Mouse (Mus musculus): ENCODE results near the gene Cdhr2. TPM values are rescaled to one million over a fixed set of nuclear protein-coding genes. Genes with fewer than 3 reads are reported as not detected.
A peak's percentile ranks its signal among the peaks of the same experiment; 100 is the strongest.

Gene Cdhr2
- polyA plus RNA-seq, 1 experiment from 2014 or later: 7.4 TPM

GRCm38 (mm10) chr13:54687575-54688424 lies 13.5 kb upstream of the Cdhr2 start:
- no peaks in the 10 kb centered on the region for H3K27me3 ChIP-seq (replicated peaks; ENCODE audit: control insufficient read depth, insufficient read depth, low read length)
- H3K9me3 ChIP-seq (ENCODE audit: control insufficient read depth, low read length): no peaks in the 10 kb centered on the region
- H3K4me2 ChIP-seq: peak overlapping the region; percentile 98
- peak overlapping the region; percentile 94 for H3K9ac ChIP-seq (ENCODE audit: low read depth, low read length)
- H3K27ac ChIP-seq (ENCODE audit: low read depth, low read length): peak overlapping the region; percentile 98
- H3K4me1 ChIP-seq (replicated peaks; ENCODE audit: control insufficient read depth, insufficient read depth, low read length): peaks cover 41% of the 10 kb centered on the region
- DNase-seq (ENCODE audit: low spot score): peak; percentile 97
- peak; percentile 85 for ATAC-seq (replicated peaks; ENCODE audit: low FRiP score)
- H3K4me3 ChIP-seq (ENCODE audit: low read depth, low read length): peak overlapping the region; percentile 79
- peaks cover 15% of the 10 kb centered on the region for H3K36me3 ChIP-seq (ENCODE audit: control insufficient read depth, insufficient read depth, low read length)
- WGBS: under 1% methylated on average over 80 of the region's 82 CpGs

- H3K4me1 ChIP-seq (replicated peaks; ENCODE audit: control insufficient read depth, insufficient read depth, low read length): peaks cover 38% of the 10 kb centered on the region
- no peak overlapping the region for H3K27ac ChIP-seq (ENCODE audit: low read depth, low read length)
- WGBS: 93% methylated on average over 8 of the region's 8 CpGs
- no peak overlapping the region for H3K4me3 ChIP-seq (ENCODE audit: low read depth, low read length)
- no peaks in the 10 kb centered on the region for H3K9me3 ChIP-seq (ENCODE audit: control insufficient read depth, low read length)
- H3K4me2 ChIP-seq: no peak overlapping the region
- ATAC-seq (replicated peaks; ENCODE audit: low FRiP score): no peak
- DNase-seq (ENCODE audit: low spot score): no peak
- no peaks in the 10 kb centered on the region for H3K27me3 ChIP-seq (replicated peaks; ENCODE audit: control insufficient read depth, insufficient read depth, low read length)
- H3K9ac ChIP-seq (ENCODE audit: low read depth, low read length): 0 out of 2 replicates have a peak overlapping the region, but pooled peaks have one; percentile 13
- no peaks in the 10 kb centered on the region for H3K36me3 ChIP-seq (ENCODE audit: control insufficient read depth, insufficient read depth, low read length)
Measured at GRCm38 (mm10) chr13:54690151-54690740, 11.0 kb upstream of the Cdhr2 start.

GRCm38 (mm10) chr13:54691737-54692136 lies 9.5 kb upstream of the Cdhr2 start:
- no peak for ATAC-seq (replicated peaks; ENCODE audit: low FRiP score)
- H3K4me2 ChIP-seq: peak overlapping the region; percentile 97
- H3K27me3 ChIP-seq (replicated peaks; ENCODE audit: control insufficient read depth, insufficient read depth, low read length): no peaks in the 10 kb centered on the region
- DNase-seq (ENCODE audit: low spot score): no peak
- H3K36me3 ChIP-seq (ENCODE audit: control insufficient read depth, insufficient read depth, low read length): no peaks in the 10 kb centered on the region
- no peak overlapping the region for H3K27ac ChIP-seq (ENCODE audit: low read depth, low read length)
- H3K4me3 ChIP-seq (ENCODE audit: low read depth, low read length): peak overlapping the region; percentile 79
- H3K4me1 ChIP-seq (replicated peaks; ENCODE audit: control insufficient read depth, insufficient read depth, low read length): peaks cover 26% of the 10 kb centered on the region
- peak overlapping the region; percentile 88; the same call in 1 of the 2 replicates for H3K9ac ChIP-seq (ENCODE audit: low read depth, low read length)
- no peaks in the 10 kb centered on the region for H3K9me3 ChIP-seq (ENCODE audit: control insufficient read depth, low read length)

- H3K4me1 ChIP-seq (replicated peaks; ENCODE audit: control insufficient read depth, insufficient read depth, low read length): peaks cover 26% of the 10 kb centered on the region
Measured at GRCm38 (mm10) chr13:54692711-54693557, 8.3 kb upstream of the Cdhr2 start.

GRCm38 (mm10) chr13:54693558-54694347 lies 7.5 kb upstream of the Cdhr2 start, which contains the start of gene Rnf44:
TSS of gene Rnf44 (minus strand) at chr13:54693907.
- Histone ChIP-seq H3K4me3 (ENCODE audit: low read depth, low read length) (peak within 1 kb of the TSS; percentile 79), H3K4me1 (replicated peaks; ENCODE audit: control insufficient read depth, insufficient read depth, low read length) (peaks cover 21% of the 10 kb centered on the region), H3K9me3 (ENCODE audit: control insufficient read depth, low read length) (no peaks in the 10 kb centered on the region), H3K4me2 (peak within 1 kb of the TSS; percentile 97), H3K9ac (ENCODE audit: low read depth, low read length) (peak within 1 kb of the TSS; percentile 88), H3K27ac (ENCODE audit: low read depth, low read length) (peak within 1 kb of the TSS; percentile 93), H3K27me3 (replicated peaks; ENCODE audit: control insufficient read depth, insufficient read depth, low read length) (no peaks in the 10 kb centered on the region), H3K36me3 (ENCODE audit: control insufficient read depth, insufficient read depth, low read length) (no peaks in the 10 kb centered on the region)
- peak; percentile 99 for DNase-seq (ENCODE audit: low spot score)
- WGBS: under 1% methylated on average over 88 of the region's 92 CpGs
- peak; percentile 97 for ATAC-seq (replicated peaks; ENCODE audit: low FRiP score)

More at GRCm38 (mm10) chr13:54692711-54693557, 8.3 kb upstream of the Cdhr2 start:
- Histone ChIP-seq H3K4me2 (peak overlapping the region; percentile 97), H3K36me3 (ENCODE audit: control insufficient read depth, insufficient read depth, low read length) (no peaks in the 10 kb centered on the region), H3K9me3 (ENCODE audit: control insufficient read depth, low read length) (no peaks in the 10 kb centered on the region), H3K4me3 (ENCODE audit: low read depth, low read length) (peak overlapping the region; percentile 79), H3K27me3 (replicated peaks; ENCODE audit: control insufficient read depth, insufficient read depth, low read length) (no peaks in the 10 kb centered on the region), H3K9ac (ENCODE audit: low read depth, low read length) (peak overlapping the region; percentile 88), H3K27ac (ENCODE audit: low read depth, low read length) (peak overlapping the region; percentile 93)
- no peak for ATAC-seq (replicated peaks; ENCODE audit: low FRiP score)
- DNase-seq (ENCODE audit: low spot score): no peak
- WGBS: 8% methylated on average over 21 of the region's 21 CpGs

DNA sequence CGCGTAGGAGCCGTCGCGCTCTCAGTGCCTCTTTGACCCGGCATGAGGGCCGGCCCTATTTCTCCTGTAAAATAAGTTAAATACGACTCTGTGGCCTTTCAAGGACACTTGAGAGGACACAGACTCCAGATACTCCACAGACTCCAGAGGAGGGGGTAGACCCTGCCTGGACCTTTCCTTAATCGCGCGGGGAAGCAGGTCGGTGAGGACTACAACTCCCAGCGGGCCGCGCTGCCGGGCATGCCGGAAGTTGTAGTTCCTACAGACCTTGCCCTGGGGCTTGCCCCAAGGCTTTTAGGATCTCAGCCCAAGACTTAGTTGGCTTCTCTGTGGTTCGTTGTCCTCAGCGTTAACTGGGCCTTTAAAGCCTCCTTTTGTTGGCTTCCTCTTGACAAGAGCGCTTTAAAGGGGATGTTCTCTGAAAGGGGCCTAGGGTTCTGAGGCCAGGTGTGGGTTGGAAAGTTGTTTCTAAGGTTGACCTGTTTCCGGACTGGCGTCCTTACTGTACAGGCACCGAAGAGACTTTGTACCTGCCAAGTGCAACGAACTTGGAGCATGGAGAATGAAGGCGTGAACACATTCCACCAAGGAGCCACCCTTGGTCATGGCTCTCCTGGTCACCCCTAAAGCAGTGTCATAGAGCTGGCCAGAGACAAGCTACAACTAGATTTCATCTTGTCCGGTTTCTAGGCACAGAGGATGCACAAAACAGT lies 6.8 kb upstream of the Cdhr2 start:
- Histone ChIP-seq H3K4me3 (ENCODE audit: low read depth, low read length) (peak overlapping the region; percentile 79), H3K9me3 (ENCODE audit: control insufficient read depth, low read length) (no peaks in the 10 kb centered on the region), H3K4me1 (replicated peaks; ENCODE audit: control insufficient read depth, insufficient read depth, low read length) (peaks cover 21% of the 10 kb centered on the region), H3K27me3 (replicated peaks; ENCODE audit: control insufficient read depth, insufficient read depth, low read length) (no peaks in the 10 kb centered on the region), H3K4me2 (peak overlapping the region; percentile 97), H3K27ac (ENCODE audit: low read depth, low read length) (peak overlapping the region; percentile 93), H3K9ac (ENCODE audit: low read depth, low read length) (peak overlapping the region; percentile 71), H3K36me3 (ENCODE audit: control insufficient read depth, insufficient read depth, low read length) (no peaks in the 10 kb centered on the region)
- DNase-seq (ENCODE audit: low spot score) (no peak), ATAC-seq (replicated peaks; ENCODE audit: low FRiP score) (peak; percentile 71)
- WGBS: 15% methylated on average over 26 of the region's 26 CpGs

- Histone ChIP-seq H3K9me3 (ENCODE audit: control insufficient read depth, low read length) (no peaks in the 10 kb centered on the region), H3K27ac (ENCODE audit: low read depth, low read length) (no peak overlapping the region), H3K9ac (ENCODE audit: low read depth, low read length) (no peak overlapping the region), H3K27me3 (replicated peaks; ENCODE audit: control insufficient read depth, insufficient read depth, low read length) (no peaks in the 10 kb centered on the region), H3K4me1 (replicated peaks; ENCODE audit: control insufficient read depth, insufficient read depth, low read length) (peaks cover 21% of the 10 kb centered on the region), H3K4me2 (no peak overlapping the region), H3K4me3 (ENCODE audit: low read depth, low read length) (no peak overlapping the region), H3K36me3 (ENCODE audit: control insufficient read depth, insufficient read depth, low read length) (no peaks in the 10 kb centered on the region)
- DNase-seq (ENCODE audit: low spot score) (no peak), ATAC-seq (replicated peaks; ENCODE audit: low FRiP score) (no peak)
- WGBS: 79% methylated on average over 11 of the region's 11 CpGs
Measured at GRCm38 (mm10) chr13:54695479-54696230, 5.6 kb upstream of the Cdhr2 start.

Measured in liver, embryonic 11.5 days (tissue).